Mouse (Mus musculus): ENCODE data around the gene Gm20388. TPM values are rescaled to one million over a fixed set of nuclear protein-coding genes. Genes with fewer than 3 reads are reported as not detected.

The Gm20388 gene
- polyA plus RNA-seq, 1 experiment from 2014 or later = not detected

DNA sequence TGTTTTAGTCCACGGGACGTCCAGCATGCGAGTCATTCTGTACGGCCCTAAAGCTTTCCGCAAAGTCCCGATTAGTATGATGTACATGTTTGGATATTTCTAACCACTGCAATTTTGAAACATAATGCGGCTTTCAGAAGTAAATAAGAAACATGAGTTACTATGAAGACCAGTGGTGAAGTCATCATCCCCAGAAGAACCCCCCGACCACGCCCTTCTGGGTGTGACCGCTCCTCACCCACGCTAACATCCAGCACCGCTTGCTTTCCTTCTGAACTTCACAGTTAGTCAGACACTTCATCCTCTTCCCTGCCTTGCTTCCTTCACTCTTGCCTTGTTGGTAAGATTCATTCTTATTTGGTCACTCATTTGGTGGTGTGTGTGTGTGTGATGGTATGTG, 3738.8 kb downstream of the Gm20388 start:
- no peak overlapping the region for H3K4me3 ChIP-seq (ENCODE audit: low read depth, low read length)
- DNase-seq (ENCODE audit: low spot score) (peak; percentile 36), ATAC-seq (ENCODE audit: low FRiP score, low TSS enrichment) (no peak)
- H3K9me3 ChIP-seq (ENCODE audit: control insufficient read depth, low read length) = no peaks in the 10 kb centered on the region
- TF ChIP-seq CTCF (IDR thresholded peaks at IDR 0.05; ENCODE audit: low read depth) = no peak
- no peak for TF ChIP-seq EP300 (optimal IDR thresholded peaks at IDR 0.05)
- no peak overlapping the region for H3K4me2 ChIP-seq (replicated peaks; ENCODE audit: low read depth)
- WGBS = 45% methylated on average over 12 of the region's 12 CpGs
- no peaks in the 10 kb centered on the region; the same call in none of the 2 replicates for H3K4me1 ChIP-seq (replicated peaks; ENCODE audit: control insufficient read depth, insufficient read depth)
- no peaks in the 10 kb centered on the region for H3K36me3 ChIP-seq (ENCODE audit: control insufficient read depth, insufficient read depth, low read length)
- no peak overlapping the region for H3K9ac ChIP-seq (ENCODE audit: low read length)
- no peaks in the 10 kb centered on the region for H3K27me3 ChIP-seq (ENCODE audit: control insufficient read depth, insufficient read depth, low read length)
- no peak overlapping the region for H3K27ac ChIP-seq (replicated peaks)

- ATAC-seq (ENCODE audit: low FRiP score, low TSS enrichment) (no peak), DNase-seq (ENCODE audit: low spot score) (no peak)
- H3K9me3 ChIP-seq (ENCODE audit: control insufficient read depth, low read length) = no peaks in the 10 kb centered on the region
- no peak overlapping the region for H3K4me2 ChIP-seq (replicated peaks; ENCODE audit: low read depth)
- no peaks in the 10 kb centered on the region for H3K27me3 ChIP-seq (ENCODE audit: control insufficient read depth, insufficient read depth, low read length)
- H3K36me3 ChIP-seq (ENCODE audit: control insufficient read depth, insufficient read depth, low read length) = no peaks in the 10 kb centered on the region
- H3K27ac ChIP-seq (replicated peaks) = no peak overlapping the region
- H3K4me1 ChIP-seq (replicated peaks; ENCODE audit: control insufficient read depth, insufficient read depth) = no peaks in the 10 kb centered on the region; the same call in none of the 2 replicates
- H3K4me3 ChIP-seq (ENCODE audit: low read depth, low read length) = no peak overlapping the region
- no peak for TF ChIP-seq EP300 (optimal IDR thresholded peaks at IDR 0.05)
- TF ChIP-seq CTCF (IDR thresholded peaks at IDR 0.05; ENCODE audit: low read depth) = no peak
- 81% methylated on average over 5 of the region's 5 CpGs for WGBS
- H3K9ac ChIP-seq (ENCODE audit: low read length) = no peak overlapping the region
Observed at GRCm38 (mm10) chr8:123651390-123652098, 3740.9 kb downstream of the Gm20388 start.

GRCm38 (mm10) chr8:123652641-123653040, 3742.0 kb downstream of the Gm20388 start:
- DNase-seq (ENCODE audit: low spot score) (no peak), ATAC-seq (ENCODE audit: low FRiP score, low TSS enrichment) (no peak)
- no peaks in the 10 kb centered on the region for H3K36me3 ChIP-seq (ENCODE audit: control insufficient read depth, insufficient read depth, low read length)
- 66% methylated on average over 4 of the region's 4 CpGs for WGBS
- no peak overlapping the region for H3K4me3 ChIP-seq (ENCODE audit: low read depth, low read length)
- TF ChIP-seq EP300 (optimal IDR thresholded peaks at IDR 0.05) (no peak), CTCF (IDR thresholded peaks at IDR 0.05; ENCODE audit: low read depth) (peak; percentile 54)
- no peaks in the 10 kb centered on the region; the same call in none of the 2 replicates for H3K4me1 ChIP-seq (replicated peaks; ENCODE audit: control insufficient read depth, insufficient read depth)
- H3K4me2 ChIP-seq (replicated peaks; ENCODE audit: low read depth) = no peak overlapping the region
- H3K27me3 ChIP-seq (ENCODE audit: control insufficient read depth, insufficient read depth, low read length) = no peaks in the 10 kb centered on the region
- H3K9ac ChIP-seq (ENCODE audit: low read length) = no peak overlapping the region
- H3K9me3 ChIP-seq (ENCODE audit: control insufficient read depth, low read length) = no peaks in the 10 kb centered on the region
- no peak overlapping the region for H3K27ac ChIP-seq (replicated peaks)

DNA sequence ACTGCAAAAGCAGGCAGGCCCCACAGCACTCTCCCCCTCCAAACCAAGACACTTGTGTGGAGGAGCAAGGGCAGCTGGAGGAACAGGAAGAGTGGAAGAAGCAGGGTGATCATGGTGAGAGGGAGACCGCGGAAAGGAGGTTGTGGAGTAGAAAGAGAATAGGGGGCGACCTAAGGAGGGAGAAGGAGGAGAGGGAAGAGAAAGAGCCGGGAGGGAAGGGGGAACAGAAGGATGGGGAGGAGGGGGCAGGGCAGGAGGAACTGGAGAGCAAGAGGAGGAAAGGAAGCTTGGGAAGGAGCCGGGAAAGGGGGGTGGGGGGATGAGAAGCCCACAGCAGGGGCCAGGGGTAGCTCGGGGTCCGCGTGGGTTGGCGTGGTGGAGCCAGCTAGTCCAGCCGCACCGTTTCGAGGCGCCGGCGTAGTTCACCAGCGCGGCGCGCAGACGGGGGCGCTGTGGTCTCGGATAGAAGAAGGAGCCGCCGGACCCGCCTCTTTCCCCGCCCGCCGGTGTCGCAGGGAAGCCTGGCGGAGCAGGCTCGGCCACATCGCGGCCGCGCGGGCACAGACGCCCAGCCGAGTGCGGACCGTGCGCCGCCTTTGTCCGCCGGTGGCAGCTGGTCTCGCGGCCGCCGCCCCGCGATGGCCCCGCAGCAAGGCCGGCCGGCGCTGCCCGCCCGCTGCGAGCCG, 3742.8 kb downstream of the Gm20388 start, which contains the start of gene Rhou:
Rhou (plus strand) TSS at position 622 of the 686 bp plus-strand sequence.
- no peaks in the 10 kb centered on the region for H3K9me3 ChIP-seq (ENCODE audit: control insufficient read depth, low read length)
- peak within 1 kb of the TSS; percentile 71 for H3K4me2 ChIP-seq (replicated peaks; ENCODE audit: low read depth)
- H3K27ac ChIP-seq (replicated peaks) = peak within 1 kb of the TSS; percentile 93
- under 1% methylated on average over 30 of the region's 58 CpGs for whole genome bisulfite sequencing
- H3K27me3 ChIP-seq (ENCODE audit: control insufficient read depth, insufficient read depth, low read length) = no peaks in the 10 kb centered on the region
- no peaks in the 10 kb centered on the region; the same call in 1 of the 2 replicates for H3K4me1 ChIP-seq (replicated peaks; ENCODE audit: control insufficient read depth, insufficient read depth)
- TF ChIP-seq CTCF (IDR thresholded peaks at IDR 0.05; ENCODE audit: low read depth) = peak; percentile 78
- TF ChIP-seq EP300 (optimal IDR thresholded peaks at IDR 0.05) = no peak
- DNase-seq (ENCODE audit: low spot score) (peak; percentile 97), ATAC-seq (ENCODE audit: low FRiP score, low TSS enrichment) (peak; percentile 87)
- H3K4me3 ChIP-seq (ENCODE audit: low read depth, low read length) = peak within 1 kb of the TSS; percentile 72
- H3K9ac ChIP-seq (ENCODE audit: low read length) = peak within 1 kb of the TSS; percentile 91
- H3K36me3 ChIP-seq (ENCODE audit: control insufficient read depth, insufficient read depth, low read length) = no peaks in the 10 kb centered on the region

- Histone ChIP-seq H3K27me3 (ENCODE audit: control insufficient read depth, insufficient read depth, low read length) (no peaks in the 10 kb centered on the region), H3K27ac (replicated peaks) (peak overlapping the region; percentile 93), H3K9ac (ENCODE audit: low read length) (peak overlapping the region; percentile 91), H3K36me3 (ENCODE audit: control insufficient read depth, insufficient read depth, low read length) (no peaks in the 10 kb centered on the region), H3K4me2 (replicated peaks; ENCODE audit: low read depth) (peak overlapping the region; percentile 71), H3K4me3 (ENCODE audit: low read depth, low read length) (peak overlapping the region; percentile 72), H3K9me3 (ENCODE audit: control insufficient read depth, low read length) (no peaks in the 10 kb centered on the region), H3K4me1 (replicated peaks; ENCODE audit: control insufficient read depth, insufficient read depth) (no peaks in the 10 kb centered on the region)
- 1% methylated on average over 44 of the region's 77 CpGs for WGBS
- peak; percentile 69 for ATAC-seq (ENCODE audit: low FRiP score, low TSS enrichment)
- TF ChIP-seq CTCF (IDR thresholded peaks at IDR 0.05; ENCODE audit: low read depth) (no peak), EP300 (optimal IDR thresholded peaks at IDR 0.05) (no peak)
- peak; percentile 69 for DNase-seq (ENCODE audit: low spot score)
Observed at GRCm38 (mm10) chr8:123653994-123654569, 3743.4 kb downstream of the Gm20388 start.
